Mouse (Mus musculus): ENCODE measurements around the gene Prdm13.
A peak's percentile ranks its signal among the peaks of the same experiment; 100 is the strongest.

- TF ChIP-seq BHLHE40 (IDR thresholded peaks at IDR 0.05; ENCODE audit: borderline replicate concordance, low read depth, low read length) (no peak), TAL1 (IDR thresholded peaks at IDR 0.05; ENCODE audit: low read length) (no peak), MAX (IDR thresholded peaks at IDR 0.05; ENCODE audit: low read length) (peak; percentile 79), ETS1 (IDR thresholded peaks at IDR 0.05; ENCODE audit: low read depth, low read length) (no peak), MEF2A (IDR thresholded peaks at IDR 0.05; ENCODE audit: extremely low read depth, insufficient replicate concordance, low read depth, low read length, poor library complexity, severe bottlenecking) (no peak), POLR2A (IDR thresholded peaks at IDR 0.05; ENCODE audit: control insufficient read depth in 1 of 2, insufficient read depth in 1 of 2, low read depth in 1 of 2, low read length in 2 of 2, poor library complexity in 1 of 2) (no peak), CTCF (IDR thresholded peaks at IDR 0.05 in 2 of 3, conservative IDR thresholded peaks at IDR 0.05 in 1 of 3; ENCODE audit: control insufficient read depth in 1 of 3, insufficient read depth in 1 of 3, low read depth in 2 of 3, low read length in 3 of 3, poor library complexity in 1 of 3, severe bottlenecking in 1 of 3) (no peak), HCFC1 (IDR thresholded peaks at IDR 0.05; ENCODE audit: low read depth, low read length) (no peak), EP300 (IDR thresholded peaks at IDR 0.05; ENCODE audit: low read depth in 1 of 2, low read length in 2 of 2) (no peak), GATA1 (IDR thresholded peaks at IDR 0.05; ENCODE audit: low read depth, low read length) (no peak), ZC3H11A (IDR thresholded peaks at IDR 0.05; ENCODE audit: low read depth, low read length) (no peak), MYB (IDR thresholded peaks at IDR 0.05; ENCODE audit: low read depth, low read length) (no peak), USF1 (IDR thresholded peaks at IDR 0.05; ENCODE audit: low read depth, low read length) (no peak), ZMIZ1 (IDR thresholded peaks at IDR 0.05; ENCODE audit: low read depth, low read length) (no peak)
Measured at GRCm38 (mm10) chr4:21712147-21712546, 26.4 kb upstream of the Prdm13 start.

Measured in MEL (cell line).